Mouse (Mus musculus) spleen, adult 2 months (tissue): Measurements from ENCODE around the gene Hmgcs1. TPM values are rescaled to one million over a fixed set of nuclear protein-coding genes. Genes with fewer than 3 reads are reported as not detected.

Experiments
- DNase-seq, 2 experiments: peaks; one replicate each; pipeline versions ENCODE4 v3.0.0 to v3.0.0-alpha.2; 2012 to 2021; ENCODE audit warnings: low spot score in 2 of 2, low read depth in 1 of 2
- H3K27ac ChIP-seq: fragments of 200-500 bp; 2 replicates; pipeline ENCODE4 v1.5.1; 2012; ENCODE audit warnings: low read length, inconsistent platforms; ENCODE audit not compliant: insufficient read depth
- H3K27me3 ChIP-seq: fragments of 200-500 bp; 2 replicates; pipeline ENCODE4 v1.6.1; 2012; ENCODE audit warnings: mild to moderate bottlenecking, moderate library complexity, low read length, inconsistent platforms; ENCODE audit not compliant: control insufficient read depth, insufficient read depth
- H3K36me3 ChIP-seq: fragments of 200-500 bp; 2 replicates; pipeline ENCODE4 v1.6.1; 2012; ENCODE audit warnings: mild to moderate bottlenecking, low read length, inconsistent platforms; ENCODE audit not compliant: control insufficient read depth, insufficient read depth
- H3K4me1 ChIP-seq: fragments of 200-500 bp; 2 replicates; pipeline ENCODE4 v1.6.1; 2011; ENCODE audit warnings: inconsistent platforms; ENCODE audit not compliant: control insufficient read depth, insufficient read depth, insufficient read length
- H3K4me3 ChIP-seq: fragments of 200-500 bp; 2 replicates; pipeline ENCODE4 v1.5.1; 2011; ENCODE audit warnings: mild to moderate bottlenecking, inconsistent platforms; ENCODE audit not compliant: insufficient read depth, insufficient read length; ENCODE audit errors: extremely low read depth
- CTCF ChIP-seq: fragments of 200-500 bp; IDR thresholded peaks from 2 replicates; pipeline ENCODE4 v1.5.1; 2011; ENCODE audit warnings: mild to moderate bottlenecking, inconsistent platforms; ENCODE audit not compliant: insufficient read depth, insufficient read length, insufficient replicate concordance; ENCODE audit errors: extremely low read depth
- POLR2A ChIP-seq: fragments of 200-500 bp; IDR thresholded peaks from 2 replicates; pipeline ENCODE4 v1.6.1; 2011; ENCODE audit warnings: low read depth, low read length, inconsistent platforms
- WGBS: fragments of 180-500 bp; shearing (Covaris S2); methylation state at CpG from one replicate; pipeline ENCODE4 v1.1.7; 2018; 5-methylcytosine and 5-hydroxymethylcytosine counted together
- polyA plus RNA-seq: library from polyadenylated mRNA; depleted of rRNA; stranded (reverse); fragments of >200 nt; gene quantifications from 2 replicates; pipeline ENCODE4 v1.2.3, GENCODE M21; 2012; rRNA removed

Hmgcs1 gene
- polyA plus RNA-seq: 7.1 and 7.9 TPM in 2 replicates

GRCm38 (mm10) chr13:119690039-119690728, at the start of gene Hmgcs1:
Gene Hmgcs1, plus strand, starts transcription at chr13:119690379.
- H3K27me3 ChIP-seq: no peaks in the 10 kb centered on the region
- DNase-seq: peak; percentile 97
- H3K4me3 ChIP-seq: peak within 1 kb of the TSS; percentile 84
- TF ChIP-seq CTCF: no peak
- peak; percentile 40; the same call in 1 of the 2 replicates for TF ChIP-seq POLR2A
- 1% methylated on average over 59 of the region's 59 CpGs for WGBS
- no peaks in the 10 kb centered on the region for H3K36me3 ChIP-seq
- H3K27ac ChIP-seq: peak within 1 kb of the TSS; percentile 83
- peaks cover 8% of the 10 kb centered on the region for H3K4me1 ChIP-seq

DNA sequence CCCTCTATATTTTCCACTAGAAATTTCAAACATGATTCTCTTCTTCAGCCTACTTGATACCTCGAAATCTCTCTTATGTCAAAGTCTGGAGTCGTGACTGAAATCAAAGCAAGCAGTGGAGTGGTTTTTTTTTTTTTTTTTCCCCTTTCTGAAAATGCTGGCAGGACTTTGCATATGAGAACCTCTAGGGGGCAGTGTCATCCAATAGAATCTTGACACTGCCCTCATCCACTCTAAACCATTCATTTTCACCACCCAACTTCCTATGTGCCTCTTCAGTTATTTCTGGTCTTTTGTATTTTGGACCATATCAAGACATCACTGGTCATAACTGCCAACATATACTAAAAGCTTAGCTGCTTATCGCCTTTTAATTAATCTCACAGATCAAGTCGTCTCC, 49.7 kb upstream of the Hmgcs1 start:
- H3K36me3 ChIP-seq: no peaks in the 10 kb centered on the region
- no peak overlapping the region for H3K27ac ChIP-seq
- H3K27me3 ChIP-seq: no peaks in the 10 kb centered on the region
- TF ChIP-seq POLR2A: no peak
- TF ChIP-seq CTCF: peak; percentile 2; the same call in 1 of the 2 replicates
- H3K4me1 ChIP-seq: no peaks in the 10 kb centered on the region
- H3K4me3 ChIP-seq: no peak overlapping the region
- peak in 1 of 2 experiments; percentile 19 for DNase-seq
- WGBS: 41% methylated on average over 4 of the region's 4 CpGs

GRCm38 (mm10) chr13:119641145-119641544, 49.0 kb upstream of the Hmgcs1 start:
- no peak for DNase-seq
- TF ChIP-seq CTCF: no peak
- no peak for TF ChIP-seq POLR2A
- Histone ChIP-seq H3K4me1 (no peaks in the 10 kb centered on the region), H3K36me3 (no peaks in the 10 kb centered on the region), H3K27ac (no peak overlapping the region), H3K27me3 (no peaks in the 10 kb centered on the region), H3K4me3 (no peak overlapping the region)
- 64% methylated on average over 7 of the region's 7 CpGs for WGBS

- Histone ChIP-seq H3K4me1 (no peaks in the 10 kb centered on the region), H3K4me3 (no peak overlapping the region), H3K36me3 (no peaks in the 10 kb centered on the region), H3K27me3 (no peaks in the 10 kb centered on the region), H3K27ac (no peak overlapping the region)
- no peak for DNase-seq
- TF ChIP-seq POLR2A (no peak), CTCF (no peak)
- 79% methylated on average over 5 of the region's 5 CpGs for WGBS
These were observed 45.4 kb upstream of the Hmgcs1 start for GRCm38 (mm10) chr13:119644769-119645168.

DNA sequence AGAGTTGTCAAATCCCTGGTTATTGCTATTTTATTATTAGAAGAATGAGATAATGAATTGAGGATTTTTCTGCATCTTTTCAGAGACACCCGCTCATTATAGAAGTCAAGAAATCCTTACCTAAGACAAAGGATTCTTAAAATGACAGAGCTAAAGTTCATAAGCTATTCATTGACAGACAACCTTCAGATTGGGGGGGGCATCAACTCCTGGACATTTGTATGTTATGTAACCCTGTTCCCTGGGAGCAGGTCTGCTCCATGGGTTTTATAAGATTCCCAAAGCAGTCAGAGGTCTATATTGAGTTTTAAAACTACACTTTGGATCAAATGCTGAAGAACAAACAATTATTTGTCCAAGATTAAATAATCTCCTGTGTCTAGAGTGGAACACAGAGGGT, 43.7 kb upstream of the Hmgcs1 start:
- H3K36me3 ChIP-seq: no peaks in the 10 kb centered on the region
- no peaks in the 10 kb centered on the region for H3K27me3 ChIP-seq
- WGBS: 91% methylated on average over 1 of the region's 1 CpGs
- no peak overlapping the region for H3K27ac ChIP-seq
- DNase-seq: no peak
- no peaks in the 10 kb centered on the region for H3K4me1 ChIP-seq
- no peak overlapping the region for H3K4me3 ChIP-seq
- no peak for TF ChIP-seq CTCF
- no peak for TF ChIP-seq POLR2A

GRCm38 (mm10) chr13:119648891-119649698, 41.1 kb upstream of the Hmgcs1 start:
- WGBS: 67% methylated on average over 15 of the region's 15 CpGs
- Histone ChIP-seq H3K4me1 (no peaks in the 10 kb centered on the region), H3K4me3 (no peak overlapping the region), H3K36me3 (no peaks in the 10 kb centered on the region), H3K27ac (no peak overlapping the region), H3K27me3 (no peaks in the 10 kb centered on the region)
- no peak for DNase-seq
- TF ChIP-seq CTCF (no peak), POLR2A (no peak)
